Mouse (Mus musculus): Measurements from ENCODE around the gene Pcbp2.

DNA sequence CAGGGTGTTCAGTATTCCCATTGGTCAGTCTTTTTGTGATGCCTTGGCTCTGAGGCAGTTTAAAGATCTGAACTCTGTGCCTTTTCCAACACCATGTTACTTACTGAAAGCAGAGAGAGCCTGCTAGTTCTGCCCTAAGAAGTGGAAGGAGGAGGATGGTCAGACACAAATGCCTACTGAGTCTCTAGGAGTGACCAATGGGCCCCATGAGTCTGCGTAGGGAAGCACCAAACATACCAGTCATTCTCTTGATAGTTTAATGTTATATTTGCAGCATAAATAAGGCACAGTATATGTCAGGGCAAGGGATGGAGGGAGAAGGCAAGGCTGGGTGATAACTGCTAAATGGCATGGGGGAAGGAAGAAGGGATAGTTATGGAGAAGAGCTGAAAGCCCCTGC is 58.1 kb downstream of the Pcbp2 start:
- no peak for TF ChIP-seq CTCF (IDR thresholded peaks at IDR 0.05; ENCODE audit: low read depth)
- TF ChIP-seq EP300 (optimal IDR thresholded peaks at IDR 0.05): no peak
